Mouse (Mus musculus): ENCODE data around the gene Clec4n. TPM values are rescaled to one million over a fixed set of nuclear protein-coding genes. Genes with fewer than 3 reads are reported as not detected.

Gene Clec4n
- total and polyA plus RNA-seq, 3 experiments: not detected

DNA sequence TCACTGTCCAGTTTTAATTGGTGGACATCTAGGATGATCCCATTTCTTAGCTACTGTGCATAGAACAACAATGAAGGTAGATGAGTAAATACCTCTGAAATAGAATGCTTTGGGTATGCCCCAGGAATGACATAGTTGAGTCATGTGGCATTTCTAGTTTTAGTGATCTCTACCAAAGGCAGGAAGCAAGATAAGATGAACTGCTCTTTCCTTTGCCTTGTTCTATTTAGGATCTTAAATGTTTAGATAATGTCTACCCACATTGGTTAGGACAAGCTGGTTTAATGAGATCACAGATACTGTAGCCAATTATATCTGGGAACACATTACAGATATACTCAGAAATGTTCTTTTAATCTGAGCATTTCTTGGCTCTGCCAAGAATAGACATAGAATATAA lies 7.9 kb downstream of the Clec4n start:
- no peak overlapping the region for H3K27ac ChIP-seq (ENCODE audit: insufficient read depth, low read depth)
- dilution Hi-C loops (cut with MboI; ENCODE audit: extremely low pct_ligation_motif_present, extremely low pct_unique_long_range_greater_than_20kb, low sequenced_read_pairs): no loop called here

DNA sequence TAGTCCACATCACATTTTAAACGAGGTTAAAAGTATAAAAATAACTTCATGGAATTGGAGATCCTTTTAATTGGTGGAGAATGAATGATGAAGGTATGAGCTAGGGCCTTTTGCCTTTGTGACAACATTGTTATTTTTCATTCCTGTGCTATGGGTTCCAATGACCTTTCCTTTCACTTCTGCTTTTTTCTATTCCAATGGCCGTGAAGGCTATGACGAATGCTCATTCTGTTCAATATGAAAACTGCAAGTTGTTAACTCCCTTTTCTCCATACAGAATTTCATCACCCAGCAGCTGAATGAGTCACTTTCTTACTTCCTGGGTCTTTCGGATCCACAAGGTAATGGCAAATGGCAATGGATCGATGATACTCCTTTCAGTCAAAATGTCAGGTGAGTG lies 14.6 kb downstream of the Clec4n start:
- no peak overlapping the region for H3K9ac ChIP-seq (ENCODE audit: insufficient read depth, low read depth)
- no peak overlapping the region for H3K4me3 ChIP-seq (replicated peaks in 1 of 3; ENCODE audit: low read depth in 2 of 3, low read length in 2 of 3, poor library complexity in 1 of 3)
- dilution Hi-C loops (cut with MboI; ENCODE audit: extremely low pct_ligation_motif_present, extremely low pct_unique_long_range_greater_than_20kb, low sequenced_read_pairs): no loop called here
- no peak overlapping the region for H3K27ac ChIP-seq (ENCODE audit: insufficient read depth, low read depth)
- in situ Hi-C loops (cut with MboI; ENCODE audit: low pct_ligation_motif_present, low pct_unique_long_range_greater_than_20kb, low sequenced_read_pairs): no loop called here
- 0 out of 4 replicates have a peak, but pooled peaks cover 0 to 3% of the 10 kb centered on the region in 2 experiments for H3K4me1 ChIP-seq (ENCODE audit: control insufficient read depth in 1 of 2, insufficient read depth in 2 of 2)
- no peaks in the 10 kb centered on the region for H3K79me2 ChIP-seq (replicated peaks; ENCODE audit: control insufficient read depth, extremely low read depth, insufficient read depth, poor library complexity, severe bottlenecking)
- peak; percentile 44 for DNase-seq (ENCODE audit: extremely low read depth)
- H3K9me3 ChIP-seq (replicated peaks; ENCODE audit: low read length): no peaks in the 10 kb centered on the region
- no peaks in the 10 kb centered on the region for H3K27me3 ChIP-seq (replicated peaks)
- TF ChIP-seq EP300 (IDR thresholded peaks at IDR 0.05; ENCODE audit: low read length) (peak; percentile 64), POLR2AphosphoS2 (IDR thresholded peaks at IDR 0.05; ENCODE audit: low read depth, low read length) (no peak), IRF4 (IDR thresholded peaks at IDR 0.05; ENCODE audit: low read depth, low read length) (peak; percentile 63)
- H3K36me3 ChIP-seq (replicated peaks in 1 of 2; ENCODE audit: control insufficient read depth in 1 of 2, insufficient read depth in 1 of 2, low read length in 1 of 2): no peaks in the 10 kb centered on the region
- 0 out of 2 replicates have a peak overlapping the region, but pooled peaks have one; percentile 31 for H3K4me2 ChIP-seq (ENCODE audit: insufficient read depth, low read depth, poor library complexity, severe bottlenecking)

More for the DNA sequence above, 7.9 kb downstream of the Clec4n start:
- no peak overlapping the region for H3K4me3 ChIP-seq (replicated peaks in 1 of 3; ENCODE audit: low read depth in 2 of 3, low read length in 2 of 3, poor library complexity in 1 of 3)
- no peaks in the 10 kb centered on the region for H3K36me3 ChIP-seq (replicated peaks in 1 of 2; ENCODE audit: control insufficient read depth in 1 of 2, insufficient read depth in 1 of 2, low read length in 1 of 2)
- in situ Hi-C loops (cut with MboI; ENCODE audit: low pct_ligation_motif_present, low pct_unique_long_range_greater_than_20kb, low sequenced_read_pairs): no loop called here
- H3K27me3 ChIP-seq (replicated peaks): no peaks in the 10 kb centered on the region
- H3K79me2 ChIP-seq (replicated peaks; ENCODE audit: control insufficient read depth, extremely low read depth, insufficient read depth, poor library complexity, severe bottlenecking): no peaks in the 10 kb centered on the region
- H3K4me2 ChIP-seq (ENCODE audit: insufficient read depth, low read depth, poor library complexity, severe bottlenecking): no peak overlapping the region
- no peak for TF ChIP-seq ETS1 (conservative IDR thresholded peaks at IDR 0.05; ENCODE audit: low read depth, low read length)
- no peak for TF ChIP-seq SIN3A (IDR thresholded peaks at IDR 0.05; ENCODE audit: low read length)
- TF ChIP-seq MAX (IDR thresholded peaks at IDR 0.05; ENCODE audit: low read length): no peak
- TF ChIP-seq JUND (conservative IDR thresholded peaks at IDR 0.05; ENCODE audit: low read depth, low read length): no peak
- TF ChIP-seq ZNF384 (IDR thresholded peaks at IDR 0.05; ENCODE audit: low read depth, low read length): no peak
- no peak for TF ChIP-seq NELFE (IDR thresholded peaks at IDR 0.05; ENCODE audit: low read depth, low read length)
- no peak for TF ChIP-seq SMC3 (IDR thresholded peaks at IDR 0.05; ENCODE audit: low read depth, low read length)
- TF ChIP-seq ZMIZ1 (IDR thresholded peaks at IDR 0.05; ENCODE audit: low read depth, low read length): no peak
- no peak for TF ChIP-seq ELF1 (IDR thresholded peaks at IDR 0.05; ENCODE audit: low read depth, low read length)
- TF ChIP-seq MAZ (IDR thresholded peaks at IDR 0.05; ENCODE audit: low read depth, low read length): no peak
- TF ChIP-seq GABPA (IDR thresholded peaks at IDR 0.05; ENCODE audit: insufficient replicate concordance, low read depth, low read length): no peak
- no peak for TF ChIP-seq PAX5 (IDR thresholded peaks at IDR 0.05; ENCODE audit: low read length)
- TF ChIP-seq NRF1 (IDR thresholded peaks at IDR 0.05; ENCODE audit: low read depth, low read length): no peak
- H3K9me3 ChIP-seq (replicated peaks; ENCODE audit: low read length): no peaks in the 10 kb centered on the region
- H3K9ac ChIP-seq (ENCODE audit: insufficient read depth, low read depth): no peak overlapping the region
- no peaks in the 10 kb centered on the region for H3K4me1 ChIP-seq (ENCODE audit: control insufficient read depth in 1 of 2, insufficient read depth in 2 of 2)
- DNase-seq (ENCODE audit: extremely low read depth): no peak
